Mouse (Mus musculus): ENCODE data around the gene Akap13.

GRCm38 (mm10) chr7:75715026-75715425, 259.7 kb downstream of the Akap13 start:
- TF ChIP-seq CTCF (IDR thresholded peaks at IDR 0.05; ENCODE audit: low read depth) (no peak), EP300 (IDR thresholded peaks at IDR 0.05; ENCODE audit: low read depth) (no peak)

Data from heart, postnatal 0 days (tissue).